Mouse (Mus musculus): ENCODE measurements around the gene Tmem231. TPM values are rescaled to one million over a fixed set of nuclear protein-coding genes. Genes with fewer than 3 reads are reported as not detected.

Tmem231 gene
- polyA plus RNA-seq, 1 experiment from 2014 or later: 8.2 TPM

DNA sequence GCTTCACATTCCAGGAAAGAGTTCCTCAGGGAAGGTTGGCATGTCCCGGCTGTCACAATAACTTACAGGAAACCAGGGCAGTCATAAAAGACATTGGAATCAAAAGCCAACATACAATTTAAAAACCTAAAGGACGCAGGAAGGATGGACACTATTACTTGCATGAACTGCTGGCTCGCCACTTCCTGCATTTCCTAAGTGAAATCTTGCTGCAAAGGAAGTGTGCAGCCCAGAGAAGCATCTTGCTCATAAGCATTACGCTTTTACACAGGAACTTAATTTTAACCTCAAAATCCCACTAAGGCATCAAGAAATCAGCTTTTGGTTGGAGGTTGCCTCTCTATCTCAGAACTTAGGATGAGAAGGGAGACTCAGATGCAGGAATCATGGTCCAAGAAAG is 70.4 kb downstream of the Tmem231 start:
- DNase-seq (ENCODE audit: low spot score): no peak
- H3K4me1 ChIP-seq: no peaks in the 10 kb centered on the region
- peaks cover 18% of the 10 kb centered on the region for H3K36me3 ChIP-seq
- no peak overlapping the region for H3K4me3 ChIP-seq
- H3K27ac ChIP-seq: no peak overlapping the region
- no peaks in the 10 kb centered on the region for H3K27me3 ChIP-seq (ENCODE audit: insufficient read depth, poor library complexity, severe bottlenecking)
- H3K9me3 ChIP-seq: no peaks in the 10 kb centered on the region
- WGBS: 78% methylated on average over 4 of the region's 4 CpGs

Other genes starting within 250 kb of the Tmem231 start
- not detected in 2 replicates for gene Ctrb1, start 242.9 kb downstream of the Tmem231 start, polyA plus RNA-seq (2016; fragmentation: Nextera tagmentation; extraction: Ambion mirVana)
- gene Bcar1, start 190.1 kb downstream of the Tmem231 start, polyA plus RNA-seq (2016; fragmentation: Nextera tagmentation; extraction: Ambion mirVana): 53.2 and 54.4 TPM in 2 replicates
- 155 and 217 TPM in 2 replicates for gene Cfdp1, start 79.6 kb downstream of the Tmem231 start, polyA plus RNA-seq (2016; fragmentation: Nextera tagmentation; extraction: Ambion mirVana)
- gene Tmem170, start 57.1 kb downstream of the Tmem231 start, polyA plus RNA-seq (2016; fragmentation: Nextera tagmentation; extraction: Ambion mirVana): 5.1 and 7.4 TPM in 2 replicates
- 0.91 and 2.9 TPM in 2 replicates for gene Chst5, start 23.4 kb downstream of the Tmem231 start, polyA plus RNA-seq (2016; fragmentation: Nextera tagmentation; extraction: Ambion mirVana)
- 172 and 178 TPM in 2 replicates for gene Gabarapl2, start 6.8 kb upstream of the Tmem231 start, polyA plus RNA-seq (2016; fragmentation: Nextera tagmentation; extraction: Ambion mirVana)
- 9.9 and 11.5 TPM in 2 replicates for gene Adat1, start 58.4 kb upstream of the Tmem231 start, polyA plus RNA-seq (2016; fragmentation: Nextera tagmentation; extraction: Ambion mirVana)
- 188 and 232 TPM in 2 replicates for gene Kars, start 77.4 kb upstream of the Tmem231 start, polyA plus RNA-seq (2016; fragmentation: Nextera tagmentation; extraction: Ambion mirVana)
- 21.0 and 22.1 TPM in 2 replicates for gene Terf2ip, start 77.5 kb upstream of the Tmem231 start, polyA plus RNA-seq (2016; fragmentation: Nextera tagmentation; extraction: Ambion mirVana)
- 0.31 and 0.53 TPM in 2 replicates for gene Gm6793, start 81.2 kb upstream of the Tmem231 start, polyA plus RNA-seq (2016; fragmentation: Nextera tagmentation; extraction: Ambion mirVana)